Mouse (Mus musculus): Measurements from ENCODE around the gene Slc17a2. TPM values are rescaled to one million over a fixed set of nuclear protein-coding genes. Genes with fewer than 3 reads are reported as not detected.
"Not testable (repeated sequence)": the region's sequence is repeated elsewhere in the genome, so short reads cannot be mapped to it uniquely, and the experiment has no call there.

Gene Slc17a2
- polyA plus RNA-seq (2012; rRNA removed): 0.02 and 0.04 TPM in 2 replicates

DNA sequence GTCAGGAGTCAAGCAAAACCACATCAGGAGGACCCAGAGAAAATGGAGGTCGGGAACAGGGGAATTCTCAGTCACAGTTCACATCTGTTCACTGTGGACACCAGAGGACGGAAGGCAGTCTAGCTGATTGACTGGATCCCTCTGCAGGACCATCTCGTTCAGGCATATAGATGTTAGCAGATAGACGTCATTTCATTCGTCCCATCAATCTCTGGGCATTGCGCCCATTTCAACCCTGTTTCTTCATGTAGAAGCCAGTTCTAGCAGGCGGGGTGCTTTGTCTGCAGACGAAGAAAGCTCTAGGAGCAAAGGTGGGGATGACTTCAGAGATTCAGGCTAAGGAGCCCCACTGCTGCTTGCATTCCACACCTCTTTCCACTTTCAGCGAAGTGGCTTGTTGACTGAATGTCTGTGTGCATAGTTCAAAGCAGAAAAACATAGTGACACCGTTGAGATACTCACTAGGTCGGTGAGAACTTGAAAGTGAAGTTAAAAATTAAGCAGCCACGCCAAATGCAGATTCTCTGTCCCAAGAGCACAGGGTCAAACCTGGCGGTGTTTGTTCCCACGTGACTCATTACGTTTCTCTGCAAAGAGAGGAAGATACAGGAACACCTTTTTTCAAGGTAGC, at the start of gene Slc17a2:
Gene Slc17a2, plus strand, starts transcription at position 572 of the 631 bp plus-strand sequence.
- no peak for DNase-seq (ENCODE audit: extremely low spot score in 1 of 2, low spot score in 1 of 2)

DNA sequence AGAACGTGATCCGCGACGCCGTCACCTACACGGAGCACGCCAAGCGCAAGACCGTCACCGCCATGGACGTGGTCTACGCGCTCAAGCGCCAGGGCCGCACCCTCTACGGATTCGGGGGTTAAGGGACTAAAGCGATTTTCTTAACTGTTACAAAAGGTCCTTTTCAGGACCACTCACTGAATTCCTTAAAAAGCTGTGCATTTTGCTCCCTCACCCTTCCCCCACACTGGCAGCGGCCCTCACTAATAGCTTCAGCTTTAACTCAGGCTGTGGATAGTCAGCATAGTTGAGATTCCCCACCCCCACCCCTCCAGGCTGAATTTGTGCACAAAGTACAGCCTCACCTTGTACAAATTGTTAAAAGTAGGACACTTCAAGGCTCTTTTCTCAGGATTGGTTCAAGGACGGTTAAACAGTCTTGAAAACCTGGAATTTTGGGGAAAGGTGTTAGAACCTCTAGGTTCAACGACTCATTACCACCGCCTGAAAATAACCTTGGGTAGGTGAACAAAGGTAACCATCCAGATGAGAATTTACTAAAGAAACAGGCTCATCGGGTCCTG, 49.5 kb upstream of the Slc17a2 start:
- no peak for DNase-seq (ENCODE audit: extremely low spot score in 1 of 2, low spot score in 1 of 2)

DNA sequence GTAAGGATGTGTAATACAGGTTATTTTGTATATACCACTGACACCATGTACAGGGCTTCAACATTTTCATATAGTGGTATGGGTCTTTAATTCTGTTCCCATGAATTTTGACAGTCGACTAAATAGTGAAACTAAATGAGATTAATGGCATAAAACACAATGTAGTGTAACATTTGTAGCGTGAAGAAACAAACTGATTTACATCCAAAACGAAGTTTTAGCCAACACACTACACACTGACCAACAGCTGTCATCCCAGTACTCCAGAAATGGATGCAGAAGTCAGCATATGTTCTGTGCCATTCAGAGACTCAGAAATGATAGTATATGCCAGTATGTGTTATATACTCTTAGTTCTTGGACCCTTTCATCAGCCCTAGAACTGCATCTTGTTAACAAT, 48.9 kb upstream of the Slc17a2 start:
- DNase-seq (ENCODE audit: extremely low spot score in 1 of 2, low spot score in 1 of 2): no peak

DNA sequence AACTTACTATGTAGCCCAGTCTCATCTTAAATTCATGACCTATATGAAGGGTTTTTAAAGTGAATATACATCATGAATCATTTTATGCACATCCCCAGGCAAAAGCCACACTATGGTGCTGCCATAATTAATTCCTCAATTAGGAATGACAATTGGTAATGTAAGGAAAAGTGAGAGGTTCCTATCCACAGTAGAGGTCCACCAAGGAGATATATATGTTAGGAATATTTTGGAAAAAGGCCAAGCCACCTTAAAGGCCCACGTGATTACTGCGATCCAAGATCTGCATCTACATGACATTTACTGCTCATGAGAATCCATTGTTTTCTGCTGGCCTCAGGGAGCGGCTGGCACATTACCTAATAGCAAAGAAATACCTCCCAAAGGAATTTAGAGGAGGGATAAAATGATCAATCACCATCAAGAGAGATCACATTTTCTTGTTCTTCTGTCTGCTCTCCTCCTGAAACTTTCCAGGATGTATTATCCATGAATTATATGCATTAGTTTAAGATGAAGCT, 47.5 kb upstream of the Slc17a2 start:
- no peak for DNase-seq (ENCODE audit: extremely low spot score in 1 of 2, low spot score in 1 of 2)

DNA sequence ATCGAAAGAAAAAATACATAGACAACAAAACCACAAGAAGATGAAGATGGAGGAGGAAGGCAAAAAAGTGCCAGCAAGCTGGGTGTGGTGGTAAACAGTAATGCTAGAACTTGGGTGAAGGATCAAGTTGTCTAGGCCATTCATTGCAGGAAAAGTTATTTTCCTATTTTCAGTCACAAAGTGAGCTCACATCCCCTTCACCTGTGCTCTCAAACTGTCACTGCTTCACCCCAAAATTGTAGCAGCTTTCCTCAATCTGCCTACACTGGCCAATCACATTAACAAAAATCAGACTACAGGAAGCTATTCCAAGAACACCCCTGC, 46.9 kb upstream of the Slc17a2 start:
- DNase-seq (ENCODE audit: extremely low spot score in 1 of 2, low spot score in 1 of 2): no peak

DNA sequence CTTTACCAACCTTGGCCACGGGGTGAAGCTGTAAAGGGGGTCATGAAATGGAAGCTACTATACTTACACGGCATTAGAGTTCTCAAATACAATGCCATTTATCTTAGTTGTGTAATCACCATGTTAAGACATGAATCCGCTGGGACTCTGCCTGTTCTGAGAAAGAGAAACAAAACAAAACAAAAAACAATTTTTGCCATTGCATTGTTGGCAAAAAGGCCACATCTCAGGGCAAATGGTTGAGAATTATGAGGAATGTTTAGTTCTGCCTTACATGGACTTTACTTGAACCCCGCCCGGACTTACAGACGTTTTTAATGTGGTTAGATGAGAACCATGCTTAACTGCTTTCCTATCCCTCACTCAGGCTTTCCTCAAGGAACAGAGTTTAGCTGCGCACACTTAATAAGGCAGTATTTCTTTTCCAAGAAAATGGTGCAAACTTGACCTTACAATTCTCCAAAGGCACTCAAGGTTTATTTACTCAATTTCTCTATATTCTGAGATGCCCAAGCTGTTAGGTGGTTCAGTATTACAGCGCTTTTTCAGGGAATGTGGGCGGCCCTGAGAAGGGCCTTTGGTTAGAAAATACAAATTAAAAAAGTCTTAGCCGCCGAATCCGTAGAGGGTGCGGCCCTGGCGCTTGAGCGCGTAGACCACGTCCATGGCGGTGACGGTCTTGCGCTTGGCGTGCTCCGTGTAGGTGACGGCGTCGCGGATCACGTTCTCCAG, 46.4 kb upstream of the Slc17a2 start:
- DNase-seq (ENCODE audit: extremely low spot score in 1 of 2, low spot score in 1 of 2): no peak

DNA sequence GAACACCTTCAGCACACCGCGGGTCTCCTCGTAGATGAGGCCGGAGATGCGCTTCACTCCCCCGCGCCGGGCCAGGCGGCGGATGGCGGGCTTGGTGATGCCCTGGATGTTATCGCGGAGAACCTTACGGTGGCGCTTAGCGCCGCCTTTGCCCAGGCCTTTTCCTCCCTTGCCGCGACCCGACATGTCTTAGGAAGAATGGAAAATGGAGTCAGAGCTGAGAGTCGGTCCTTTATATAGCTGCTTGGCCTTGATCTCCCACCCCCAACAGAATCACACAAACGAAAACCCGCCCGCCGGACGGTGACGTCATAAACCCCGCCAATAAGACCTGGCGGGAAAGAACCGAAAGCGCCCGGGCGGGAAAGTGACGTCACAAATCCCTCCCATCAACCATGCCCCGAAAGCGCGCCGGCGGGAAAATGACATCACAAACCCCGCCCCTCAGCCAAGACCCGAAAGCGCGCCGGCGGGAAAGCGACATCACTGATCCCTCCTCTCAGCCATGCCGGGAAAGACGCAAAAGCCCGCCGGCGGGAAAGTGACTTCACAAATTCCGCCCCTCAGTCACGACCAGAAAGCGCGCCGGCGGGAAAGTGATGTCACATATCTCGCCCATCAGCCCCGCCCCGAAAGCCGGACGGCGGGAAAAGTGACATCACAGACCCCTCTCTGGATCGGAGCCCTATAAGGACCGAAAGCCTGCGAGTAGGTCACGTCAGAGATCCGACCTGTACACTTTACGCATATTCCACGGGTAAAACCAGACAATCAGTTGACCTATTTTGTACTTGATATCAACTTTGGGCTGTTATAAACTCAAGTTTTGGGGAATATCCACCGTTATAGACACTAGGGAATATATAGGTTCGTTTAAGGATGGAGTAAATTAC, 45.6 kb upstream of the Slc17a2 start, which contains the start of gene Hist1h4a:
Gene Hist1h4a, minus strand, starts transcription at position 259 of the 893 bp plus-strand sequence.
- peak; percentile 98 to 99 for DNase-seq (ENCODE audit: extremely low spot score in 1 of 2, low spot score in 1 of 2)

DNA sequence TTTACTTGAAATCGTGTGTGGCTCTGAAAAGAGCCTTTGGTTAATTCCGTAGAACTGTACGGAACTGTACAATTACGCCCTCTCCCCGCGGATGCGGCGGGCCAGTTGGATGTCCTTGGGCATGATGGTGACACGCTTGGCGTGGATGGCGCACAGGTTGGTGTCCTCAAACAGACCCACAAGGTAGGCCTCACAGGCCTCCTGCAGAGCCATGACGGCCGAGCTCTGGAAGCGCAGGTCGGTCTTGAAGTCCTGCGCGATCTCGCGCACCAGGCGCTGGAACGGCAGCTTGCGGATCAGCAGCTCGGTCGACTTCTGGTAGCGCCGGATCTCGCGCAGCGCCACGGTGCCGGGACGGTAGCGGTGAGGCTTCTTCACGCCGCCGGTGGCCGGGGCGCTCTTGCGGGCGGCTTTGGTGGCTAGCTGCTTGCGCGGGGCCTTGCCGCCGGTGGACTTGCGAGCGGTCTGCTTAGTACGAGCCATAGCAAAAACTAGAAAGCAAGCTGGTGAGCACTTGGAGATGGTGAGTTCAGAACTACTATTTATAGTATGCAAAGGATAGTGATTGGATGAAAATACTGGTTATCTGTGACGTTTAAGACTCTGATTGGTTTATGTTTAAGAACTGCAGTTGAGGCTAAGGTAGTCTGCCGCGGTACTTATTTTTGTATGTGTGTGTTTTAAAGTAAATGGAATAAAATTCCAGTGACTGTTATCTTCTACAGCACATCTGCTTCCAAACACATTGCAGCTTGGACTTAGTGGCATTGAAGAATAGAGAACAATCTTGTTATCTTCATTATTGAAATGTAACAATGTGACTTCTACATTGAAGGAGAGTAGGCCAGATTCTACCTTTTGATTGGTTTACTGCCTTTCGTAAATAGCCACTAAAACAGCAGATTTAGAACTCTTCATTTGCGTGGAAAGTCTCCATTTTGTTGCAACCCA, 44.6 kb upstream of the Slc17a2 start, which contains the start of gene Hist1h3a:
Gene Hist1h3a, minus strand, starts transcription at position 516 of the 951 bp plus-strand sequence.
- peak in 1 of 2 experiments; percentile 84 for DNase-seq (ENCODE audit: extremely low spot score in 1 of 2, low spot score in 1 of 2)

DNA sequence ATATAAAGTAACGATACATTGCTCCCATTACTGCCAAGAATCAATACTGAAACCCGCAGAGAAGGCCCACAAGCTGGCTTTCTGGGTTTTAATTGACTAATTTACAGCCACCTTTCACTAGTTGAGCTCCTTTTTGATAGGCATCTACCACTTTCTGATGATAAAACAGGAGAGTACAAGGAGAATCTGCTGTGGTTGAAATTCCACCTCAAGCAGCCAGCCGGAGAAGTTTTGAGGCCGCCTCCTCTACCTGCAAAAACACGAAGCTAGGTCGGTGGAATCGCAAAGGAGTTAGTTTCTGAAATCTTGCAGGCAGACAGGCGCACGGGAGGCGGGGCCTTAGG, 43.6 kb upstream of the Slc17a2 start:
- DNase-seq (ENCODE audit: extremely low spot score in 1 of 2, low spot score in 1 of 2): no peak

DNA sequence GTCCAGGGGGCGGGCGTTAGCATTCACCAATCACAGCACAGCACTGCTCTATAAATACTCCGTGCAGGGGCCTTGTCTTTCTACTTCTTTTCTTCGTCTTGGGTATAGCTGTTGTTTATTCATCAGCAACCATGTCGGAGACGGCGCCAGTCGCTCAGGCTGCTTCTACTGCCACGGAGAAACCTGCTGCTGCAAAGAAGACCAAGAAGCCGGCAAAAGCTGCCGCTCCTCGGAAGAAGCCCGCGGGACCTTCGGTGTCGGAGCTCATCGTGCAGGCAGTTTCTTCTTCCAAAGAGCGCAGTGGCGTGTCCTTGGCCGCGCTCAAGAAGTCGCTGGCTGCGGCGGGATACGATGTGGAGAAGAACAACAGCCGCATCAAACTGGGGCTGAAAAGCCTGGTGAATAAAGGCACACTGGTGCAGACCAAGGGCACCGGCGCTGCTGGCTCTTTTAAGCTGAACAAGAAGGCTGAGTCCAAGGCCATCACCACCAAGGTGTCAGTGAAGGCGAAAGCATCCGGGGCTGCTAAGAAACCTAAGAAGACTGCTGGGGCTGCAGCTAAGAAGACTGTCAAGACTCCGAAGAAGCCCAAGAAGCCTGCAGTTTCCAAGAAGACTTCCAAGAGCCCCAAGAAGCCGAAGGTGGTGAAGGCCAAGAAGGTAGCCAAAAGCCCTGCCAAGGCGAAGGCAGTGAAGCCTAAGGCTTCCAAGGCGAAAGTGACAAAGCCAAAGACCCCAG, 43.0 kb upstream of the Slc17a2 start, which contains the start of gene Hist1h1a:
Gene Hist1h1a, plus strand, starts transcription at position 81 of the 738 bp plus-strand sequence.
- peak; percentile 79 to 89 for DNase-seq (ENCODE audit: extremely low spot score in 1 of 2, low spot score in 1 of 2)

DNA sequence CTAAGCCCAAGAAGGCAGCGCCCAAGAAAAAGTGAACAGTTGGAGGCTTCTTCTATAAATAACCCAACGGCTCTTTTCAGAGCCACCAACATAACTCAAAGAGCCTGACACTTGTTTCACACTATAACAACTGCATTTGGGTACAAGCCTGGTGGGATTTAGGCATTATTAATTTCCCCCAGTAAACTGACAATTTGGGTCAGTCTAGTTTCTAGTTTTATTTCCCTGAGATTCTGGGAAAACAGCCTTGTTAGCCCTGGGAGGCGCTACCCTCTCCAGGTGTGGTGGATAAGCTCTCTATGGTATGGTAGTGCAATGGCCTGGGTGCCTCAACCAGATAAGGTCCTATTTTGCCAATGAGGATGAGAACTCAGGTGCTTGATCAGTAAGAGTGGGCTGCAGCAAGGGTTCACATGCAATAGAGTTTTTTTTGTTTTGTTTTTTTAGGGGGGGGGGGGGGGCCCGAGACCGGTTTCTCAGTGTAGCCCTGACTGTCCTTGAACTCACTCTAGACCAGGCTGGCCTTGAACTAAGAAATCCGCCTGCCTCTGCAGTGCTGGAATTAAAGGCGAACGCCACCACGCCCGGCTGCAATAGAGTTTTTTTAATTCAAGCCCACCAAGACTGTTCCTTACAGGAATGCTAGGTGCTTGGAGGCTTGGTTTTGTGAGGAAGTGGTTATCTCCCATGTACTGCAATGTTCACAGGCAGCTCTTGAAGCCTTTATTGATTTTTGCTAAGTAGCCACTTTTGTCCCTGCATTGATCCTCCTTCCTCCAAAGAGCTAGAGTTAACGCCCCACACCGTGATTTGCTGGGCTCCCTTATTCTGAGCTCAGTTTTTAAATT, 42.2 kb upstream of the Slc17a2 start:
- no peak for DNase-seq (ENCODE audit: extremely low spot score in 1 of 2, low spot score in 1 of 2)

DNA sequence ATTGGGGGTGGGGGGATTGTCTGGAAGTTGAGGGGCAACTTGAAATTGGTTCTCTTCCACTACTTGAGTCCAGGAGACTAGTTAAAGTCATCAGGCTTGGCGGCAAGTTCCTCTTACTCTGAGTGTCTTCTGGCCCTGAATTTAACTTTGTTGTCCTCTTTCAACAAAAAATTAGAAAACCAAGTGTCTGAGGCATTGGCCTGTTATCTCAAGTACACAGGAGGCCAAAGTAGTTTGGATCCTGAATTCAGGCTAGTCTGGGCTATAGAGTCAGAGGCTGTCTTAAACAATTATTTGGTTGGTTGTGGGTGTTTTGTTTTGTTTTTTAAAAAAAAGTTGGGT, 41.6 kb upstream of the Slc17a2 start:
- DNase-seq (ENCODE audit: extremely low spot score in 1 of 2, low spot score in 1 of 2): no peak

DNA sequence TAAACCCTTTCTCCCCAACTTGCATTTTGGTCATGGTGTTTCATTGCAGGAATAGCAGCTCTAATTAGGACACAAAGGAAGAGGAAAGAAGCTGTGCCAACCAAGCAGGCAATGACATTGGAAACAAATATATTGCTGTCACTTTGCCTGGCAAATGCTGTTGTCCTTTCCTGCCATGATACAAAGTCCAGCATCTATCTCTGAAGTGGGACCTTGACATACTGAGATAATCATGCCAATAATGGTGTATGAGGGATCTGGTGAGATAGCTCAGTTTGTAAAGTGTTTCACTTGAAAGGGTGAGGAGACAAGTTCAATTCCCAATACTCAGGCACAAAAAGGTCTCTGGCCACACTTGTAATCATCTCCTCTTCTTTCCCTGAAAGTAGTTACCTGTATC, 40.0 kb upstream of the Slc17a2 start:
- DNase-seq (ENCODE audit: extremely low spot score in 1 of 2, low spot score in 1 of 2): no peak

DNA sequence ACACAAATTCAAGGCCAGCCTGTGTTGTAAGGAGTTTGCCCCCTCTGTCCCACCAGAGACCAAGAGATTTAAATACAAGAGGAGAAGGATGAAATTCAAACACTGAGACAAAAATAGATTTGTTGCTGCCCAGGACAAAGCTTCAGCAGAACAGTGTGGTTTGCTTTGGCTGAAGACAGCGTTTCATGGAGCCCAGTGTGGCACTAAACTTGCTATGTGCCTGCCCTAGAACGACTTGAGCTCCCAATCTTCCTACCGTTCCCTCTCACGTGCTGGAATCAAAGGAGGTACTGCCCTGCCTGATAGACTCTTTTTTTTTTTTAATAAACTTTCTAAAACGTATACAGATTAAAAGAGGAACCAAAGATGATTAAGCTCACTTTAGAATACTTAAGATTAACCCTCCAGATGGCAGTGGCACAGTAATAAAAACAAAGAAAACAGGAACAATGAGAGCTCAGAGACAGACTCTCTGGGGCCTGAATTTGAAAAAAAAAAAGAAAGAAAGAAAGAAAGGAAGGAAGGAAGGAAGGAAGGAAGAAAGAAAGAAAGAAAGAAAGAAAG, 37.9 kb upstream of the Slc17a2 start:
- DNase-seq (ENCODE audit: extremely low spot score in 1 of 2, low spot score in 1 of 2): no peak

DNA sequence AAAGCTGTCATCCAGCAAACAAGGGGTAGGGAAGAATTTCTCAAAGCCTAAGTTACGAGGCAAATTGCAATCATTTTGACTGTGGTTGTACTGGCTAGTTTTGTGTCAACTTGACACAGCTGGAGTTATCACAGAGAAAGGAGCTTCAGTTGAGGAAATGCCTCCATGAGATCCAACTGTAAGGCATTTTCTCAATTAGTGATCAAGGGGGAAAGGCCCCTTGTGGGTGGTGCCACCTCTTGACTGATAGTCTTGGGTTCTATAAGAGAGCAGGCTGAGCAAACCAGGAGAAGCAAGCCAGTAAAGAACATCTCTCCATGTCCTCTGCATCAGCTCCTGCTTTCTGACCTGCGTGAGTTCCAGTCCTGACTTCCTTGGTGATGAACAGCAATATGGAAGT, 37.2 kb upstream of the Slc17a2 start, which contains the start of gene Trim38:
Gene Trim38, plus strand, starts transcription at position 301 of the 400 bp plus-strand sequence.
- not testable (repeated sequence) for DNase-seq (ENCODE audit: extremely low spot score in 1 of 2, low spot score in 1 of 2)

DNA sequence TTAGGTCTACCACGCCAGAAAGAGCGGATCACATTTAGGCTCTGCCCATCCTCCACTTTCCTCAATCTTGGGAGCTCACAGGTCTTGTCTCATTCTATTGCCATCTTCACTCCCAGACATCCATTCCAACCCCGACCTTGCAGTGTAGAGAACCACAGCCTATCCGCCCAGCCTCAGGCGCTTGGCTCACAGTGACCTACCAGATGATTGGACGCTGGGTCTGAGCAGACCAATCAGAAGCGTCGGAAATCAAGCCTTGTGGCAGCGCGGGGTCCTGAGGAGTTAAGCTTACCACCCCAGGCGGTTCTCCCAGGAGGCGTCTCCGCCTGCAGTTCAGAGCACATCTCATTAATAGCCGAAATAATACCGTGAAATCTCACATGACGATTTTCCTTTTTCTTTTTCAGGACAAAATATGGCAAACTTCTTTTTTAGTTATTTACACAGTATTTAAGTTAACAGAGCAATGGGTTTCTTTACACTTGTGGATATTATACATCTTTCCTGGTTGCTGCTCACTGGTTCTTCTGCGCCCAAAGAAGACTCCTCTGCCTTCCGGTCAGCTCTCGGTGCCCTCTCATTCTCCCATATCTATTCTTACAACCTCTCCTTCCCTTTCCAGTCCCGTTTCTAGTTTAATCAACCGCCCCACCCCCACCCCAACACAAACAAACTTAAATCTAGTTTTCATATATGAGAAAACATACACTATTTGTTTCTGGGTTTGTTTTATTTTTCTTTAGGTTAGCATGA, 34.1 kb upstream of the Slc17a2 start:
- peak; percentile 44 to 62 for DNase-seq (ENCODE audit: extremely low spot score in 1 of 2, low spot score in 1 of 2)

DNA sequence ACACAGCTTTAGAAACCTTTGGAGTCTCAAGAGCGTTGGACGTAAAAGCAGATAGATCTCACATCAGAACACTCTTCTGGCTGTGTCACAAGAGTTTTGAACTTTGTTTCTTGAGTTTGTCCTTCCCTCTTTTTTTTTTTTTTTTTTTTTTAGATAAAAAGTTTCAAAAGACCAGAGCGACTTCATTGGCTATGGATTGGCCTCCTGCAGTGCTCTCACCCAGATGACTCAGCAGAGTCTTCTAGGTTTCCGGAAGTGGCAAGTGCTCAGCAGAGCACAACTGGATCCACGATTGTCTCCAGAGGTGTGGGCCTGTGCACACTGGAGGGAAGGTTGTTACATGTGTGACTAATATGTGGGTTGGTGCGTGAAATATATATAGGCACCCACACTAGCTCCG, 28.5 kb upstream of the Slc17a2 start:
- no peak for DNase-seq (ENCODE audit: extremely low spot score in 1 of 2, low spot score in 1 of 2)
